Mouse (Mus musculus) MEL (cell line): ENCODE data around the gene Xpot.

ENCODE experiments used
- CTCF ChIP-seq, 3 experiments: IDR thresholded peaks in 2 of 3; conservative IDR thresholded peaks in 1 of 3; 2 replicates each; pipeline ENCODE4 v1.5.1; 2011 to 2012; ENCODE audit warnings: low read length in 3 of 3, low read depth in 2 of 3, mild to moderate bottlenecking in 2 of 3, improper control_type of control experiment in 1 of 3, inconsistent platforms in 1 of 3, mixed read lengths in 1 of 3, moderate library complexity in 1 of 3; ENCODE audit not compliant: control insufficient read depth in 1 of 3, insufficient read depth in 1 of 3, poor library complexity in 1 of 3, severe bottlenecking in 1 of 3
- GATA1 ChIP-seq: IDR thresholded peaks from 2 replicates; pipeline ENCODE4 v1.6.1; 2011; ENCODE audit warnings: low read depth, low read length, improper control_type of control experiment
- KAT2A ChIP-seq: conservative IDR thresholded peaks from 2 replicates; pipeline ENCODE4 v1.6.1; 2012; ENCODE audit warnings: low read depth, low read length, improper control_type of control experiment, inconsistent platforms
- POLR2AphosphoS5 ChIP-seq: IDR thresholded peaks from 2 replicates; pipeline ENCODE4 v1.6.1; 2012; ENCODE audit warnings: low read depth, borderline replicate concordance, mild to moderate bottlenecking, inconsistent platforms, low read length, moderate library complexity, mixed read lengths
- ZMIZ1 ChIP-seq: IDR thresholded peaks from 2 replicates; pipeline ENCODE4 v1.6.1; 2012; ENCODE audit warnings: low read depth, mild to moderate bottlenecking, inconsistent platforms, low read length, improper control_type of control experiment, moderate library complexity

- TF ChIP-seq GATA1 (peak; percentile 69), CTCF (IDR thresholded peaks at IDR 0.05 in 2 of 3, conservative IDR thresholded peaks at IDR 0.05 in 1 of 3; ENCODE audit: control insufficient read depth in 1 of 3, insufficient read depth in 1 of 3, low read depth in 2 of 3, low read length in 3 of 3, poor library complexity in 1 of 3, severe bottlenecking in 1 of 3) (no peak), ZMIZ1 (no peak), KAT2A (no peak), POLR2AphosphoS5 (no peak)
Measured at GRCm38 (mm10) chr10:121585056-121585790, 40.9 kb downstream of the Xpot start.
